Mouse (Mus musculus): Measurements from ENCODE around the gene Gpatch2.

Gene Gpatch2

DNA sequence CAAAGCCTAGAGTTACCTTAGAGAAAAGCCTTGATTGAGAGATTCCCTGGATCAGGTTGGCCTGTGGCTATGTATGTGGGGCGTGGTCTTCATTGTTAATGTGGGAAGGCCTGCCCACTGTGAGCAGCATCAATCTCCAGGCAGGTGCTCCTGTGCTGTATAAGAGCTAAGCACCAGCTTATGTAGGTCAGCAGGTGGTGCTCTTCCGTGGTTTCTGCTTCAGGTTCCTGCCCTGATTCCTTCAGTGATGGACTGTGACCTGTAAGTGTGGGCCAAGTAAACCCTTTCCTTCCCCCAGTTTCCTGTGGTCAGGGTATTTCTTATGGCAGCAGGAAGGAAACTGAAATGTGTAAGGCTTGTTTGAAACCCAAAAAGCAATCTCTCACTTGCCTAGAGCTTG, 151.5 kb downstream of the Gpatch2 start:
- DNase-seq (ENCODE audit: low read depth in 2 of 2, low spot score in 2 of 2) = no peak

DNA sequence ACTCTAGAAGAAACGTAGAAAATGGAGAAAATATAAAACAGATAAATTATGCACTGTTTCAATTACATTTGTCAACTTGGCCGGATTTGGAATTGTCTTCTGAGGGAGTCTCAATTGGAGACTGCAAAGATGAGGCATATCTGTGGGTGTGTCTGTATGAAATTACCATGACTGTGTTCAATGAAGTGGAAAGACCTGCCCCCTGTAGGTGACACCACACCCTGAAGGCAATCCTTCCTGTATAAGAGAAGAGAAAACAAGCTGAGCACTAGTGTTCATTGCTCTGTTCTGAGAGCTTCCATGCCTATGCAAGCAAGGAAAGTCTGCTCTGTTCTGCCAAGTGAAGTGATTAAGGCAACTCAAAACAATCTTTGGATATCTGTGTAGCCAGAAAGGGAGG, 153.7 kb downstream of the Gpatch2 start:
- DNase-seq (ENCODE audit: low read depth in 2 of 2, low spot score in 2 of 2) = no peak

DNA sequence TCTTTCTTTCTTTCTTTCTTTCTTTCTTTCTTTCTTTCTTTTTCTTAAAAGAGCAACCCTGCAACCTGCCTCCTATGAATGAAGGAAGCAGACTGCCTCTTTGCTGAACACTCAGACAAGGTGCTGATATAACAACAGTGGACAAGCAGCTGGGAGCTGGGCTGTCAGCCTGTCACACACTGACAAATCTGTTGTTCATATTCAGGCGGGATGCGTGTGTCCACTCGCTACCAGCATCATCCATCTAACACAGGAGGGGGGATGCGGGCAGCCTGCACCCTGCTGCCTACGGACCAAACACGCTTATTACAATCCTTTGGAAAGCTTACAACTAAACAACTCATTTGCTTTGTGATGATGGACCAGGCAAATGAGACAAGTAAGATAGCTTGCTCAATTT, 158.2 kb downstream of the Gpatch2 start:
- no peak for DNase-seq (ENCODE audit: low read depth in 2 of 2, low spot score in 2 of 2)

DNA sequence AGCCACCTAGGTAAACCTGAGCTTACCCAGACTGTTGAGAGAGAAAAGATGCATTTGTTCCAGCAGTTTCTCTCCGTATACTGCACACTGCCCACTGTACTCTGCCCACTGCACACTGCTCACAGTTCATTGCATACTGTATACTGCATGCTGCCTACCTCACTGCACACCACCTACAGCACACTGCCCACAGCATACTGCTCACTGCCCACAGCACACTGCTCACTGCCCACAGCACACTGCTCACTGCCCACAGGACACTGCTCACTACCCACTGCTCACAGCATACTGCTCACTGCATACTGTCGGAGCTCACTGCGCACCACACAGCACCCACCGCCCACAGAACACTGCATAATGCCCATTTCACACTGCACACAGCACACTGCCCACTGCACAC, 159.1 kb downstream of the Gpatch2 start:
- DNase-seq (ENCODE audit: low read depth in 2 of 2, low spot score in 2 of 2) = no peak

DNA sequence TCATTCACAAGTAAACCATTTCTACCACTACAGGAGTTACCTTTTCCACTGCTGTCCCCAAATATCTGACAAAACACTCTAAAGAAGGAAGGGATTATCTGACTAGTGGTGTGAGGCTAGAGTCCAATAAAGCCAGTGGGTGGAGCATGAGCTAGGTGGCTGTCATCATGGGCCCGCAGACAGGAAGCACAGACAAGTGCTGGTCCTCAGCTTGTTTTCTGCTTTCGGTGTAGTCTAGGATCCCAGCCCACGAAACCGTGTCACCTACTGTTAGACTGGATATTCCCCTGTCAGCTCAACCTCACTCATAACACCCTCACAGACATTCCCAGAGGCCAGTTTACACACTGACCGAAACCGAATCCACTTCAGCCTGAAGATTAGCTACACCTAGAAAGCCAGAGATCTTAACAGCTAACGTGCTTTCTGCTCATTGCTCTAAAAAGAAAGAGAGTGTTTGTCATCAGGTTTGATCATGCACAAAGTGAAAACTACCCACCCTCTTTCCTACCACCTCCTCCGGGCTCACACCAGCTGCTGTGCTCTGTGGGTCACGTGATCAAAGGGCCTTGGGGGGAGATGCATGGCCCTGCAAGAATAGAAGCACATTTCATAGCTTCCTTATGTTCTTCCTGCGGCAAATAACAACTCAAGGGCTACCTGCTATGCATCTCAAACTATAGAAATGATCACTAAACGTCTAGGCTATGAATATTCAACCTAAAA, 161.8 kb downstream of the Gpatch2 start:
- no peak for DNase-seq (ENCODE audit: low read depth in 2 of 2, low spot score in 2 of 2)

DNA sequence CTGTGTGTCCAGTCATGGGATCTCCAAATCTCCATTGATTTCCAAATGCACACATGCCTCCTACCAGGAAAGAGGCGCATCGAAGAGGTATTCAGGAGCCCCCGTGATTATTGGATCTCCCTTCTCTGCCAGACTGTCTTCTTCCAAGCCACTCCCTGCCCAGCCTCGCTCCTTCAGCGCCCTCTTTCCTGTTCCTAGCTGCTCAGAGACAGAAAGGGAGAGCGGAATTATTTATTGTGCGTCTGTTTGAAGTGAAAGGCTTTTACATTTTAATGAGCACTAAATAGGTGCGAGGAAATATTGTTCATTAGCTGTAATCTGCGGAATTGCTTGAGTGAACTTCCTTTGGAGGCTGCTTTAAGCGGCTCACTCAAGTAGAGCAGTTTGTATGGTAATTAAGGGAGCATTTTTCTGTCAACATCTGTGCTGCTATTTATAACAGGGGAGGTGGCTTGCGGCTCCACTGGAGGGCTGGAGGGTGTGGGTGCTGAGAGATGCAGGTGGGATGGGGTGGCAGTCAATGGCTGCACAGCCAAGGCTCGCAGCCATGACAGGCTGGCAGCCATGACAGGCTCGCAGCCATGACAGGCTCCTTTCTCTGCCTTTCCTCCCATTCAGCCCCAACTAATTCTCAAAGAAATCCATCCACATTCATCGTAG, 162.7 kb downstream of the Gpatch2 start:
- no peak for DNase-seq (ENCODE audit: low read depth in 2 of 2, low spot score in 2 of 2)

DNA sequence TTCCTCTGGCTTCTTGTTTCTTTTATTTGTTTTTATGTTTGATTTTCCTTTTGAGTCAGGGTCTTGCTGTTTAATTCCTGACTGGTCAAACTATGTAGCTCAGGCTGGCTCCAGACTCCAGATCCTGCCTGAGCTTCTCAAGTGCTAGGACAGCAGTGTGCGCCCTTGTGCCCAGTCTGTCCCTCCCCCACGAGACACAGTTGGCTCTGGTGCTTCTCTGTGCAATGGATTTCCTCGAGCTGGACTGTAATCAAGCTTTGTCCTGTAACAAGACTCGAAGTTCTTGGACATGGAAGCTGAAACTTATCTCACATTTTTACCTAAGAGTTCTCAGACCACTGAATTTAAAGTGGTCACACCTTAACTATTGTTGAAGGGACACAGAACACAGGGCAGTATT, 174.2 kb downstream of the Gpatch2 start:
- DNase-seq (ENCODE audit: low read depth in 2 of 2, low spot score in 2 of 2) = no peak

DNA sequence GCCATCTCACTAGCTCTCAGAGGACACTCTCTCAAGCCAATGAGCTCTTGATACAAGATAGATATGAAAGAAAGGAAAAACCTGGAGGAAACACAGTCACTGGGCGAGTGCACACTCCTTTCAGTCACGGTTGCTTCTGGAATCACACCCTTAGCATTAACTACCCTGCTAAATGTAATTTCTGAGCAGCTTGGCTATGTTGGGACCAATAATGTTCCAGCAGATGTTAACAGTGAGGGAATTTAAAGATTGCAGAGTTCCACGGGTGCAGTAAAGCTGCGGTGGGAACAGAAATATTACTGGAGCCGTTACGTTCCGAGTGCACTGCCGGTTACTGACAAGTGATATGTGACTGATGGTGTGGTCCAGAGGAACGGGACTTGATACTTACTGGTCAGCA, 185.5 kb downstream of the Gpatch2 start:
- no peak for DNase-seq (ENCODE audit: low read depth in 2 of 2, low spot score in 2 of 2)

All from CD8-positive naive resting alpha-beta T cell, adult 2 months (primary cell).